Mouse (Mus musculus): Measurements from ENCODE around the gene Rps21.

Rps21 gene

GRCm38 (mm10) chr2:180291566-180291965 is 34.4 kb downstream of the Rps21 start:
- DNase-seq: no peak

GRCm38 (mm10) chr2:180292026-180292425 is 34.8 kb downstream of the Rps21 start:
- no peak for DNase-seq

GRCm38 (mm10) chr2:180292906-180293305 is 35.7 kb downstream of the Rps21 start:
- DNase-seq: no peak

GRCm38 (mm10) chr2:180300252-180300651 is 43.1 kb downstream of the Rps21 start:
- no peak for DNase-seq

- no peak for DNase-seq
Observed at GRCm38 (mm10) chr2:180300771-180301170, 43.6 kb downstream of the Rps21 start.

GRCm38 (mm10) chr2:180302201-180302600 is 45.0 kb downstream of the Rps21 start:
- no peak for DNase-seq

- DNase-seq: no peak
Observed at GRCm38 (mm10) chr2:180303468-180303867, 46.3 kb downstream of the Rps21 start.

- no peak for DNase-seq
Observed at GRCm38 (mm10) chr2:180304554-180304953, 47.4 kb downstream of the Rps21 start.

GRCm38 (mm10) chr2:180305490-180305889 is 48.3 kb downstream of the Rps21 start:
- no peak for DNase-seq

GRCm38 (mm10) chr2:180306009-180306408 is 48.8 kb downstream of the Rps21 start:
- DNase-seq: no peak

- peak; percentile 43 to 46 for DNase-seq
Observed at GRCm38 (mm10) chr2:180306423-180307168, 49.4 kb downstream of the Rps21 start.

- no peak for DNase-seq
Observed at GRCm38 (mm10) chr2:180307680-180308079, 50.5 kb downstream of the Rps21 start.
